Mouse (Mus musculus) lung, embryonic 16.5 days (tissue): ENCODE results near the gene Kifap3. TPM values are rescaled to one million over a fixed set of nuclear protein-coding genes. Genes with fewer than 3 reads are reported as not detected.

Experiments
- ATAC-seq: fragments of 200-750 bp; cut with Nextera tagmentation; 2 replicates; pipeline ENCODE4 v1.8.0; 2017; ENCODE audit warnings: low read depth, mild to moderate bottlenecking, moderate library complexity
- H3K27ac ChIP-seq: fragments of 300-500 bp; sonication (generic); 2 replicates; pipeline ENCODE4 v1.5.1; 2014; ENCODE audit warnings: mild to moderate bottlenecking, control low read depth, low read length
- H3K27me3 ChIP-seq: fragments of 300-500 bp; sonication (generic); 2 replicates; pipeline ENCODE4 v1.6.1; 2014; ENCODE audit warnings: low read depth, low read length, mixed read lengths; ENCODE audit not compliant: control insufficient read depth, insufficient read depth
- H3K36me3 ChIP-seq: fragments of 300-500 bp; sonication (generic); 2 replicates; pipeline ENCODE4 v1.6.1; 2014; ENCODE audit warnings: low read length; ENCODE audit not compliant: control insufficient read depth, insufficient read depth
- H3K4me1 ChIP-seq: fragments of 300-500 bp; sonication (generic); replicated peaks from 2 replicates; pipeline ENCODE4 v1.6.1; 2014; ENCODE audit warnings: low read length, mixed read lengths; ENCODE audit not compliant: control insufficient read depth, insufficient read depth
- H3K4me2 ChIP-seq: fragments of 300-500 bp; sonication (generic); 2 replicates; pipeline ENCODE4 v1.6.1; 2014; ENCODE audit warnings: low read depth, low read length, control low read depth
- H3K4me3 ChIP-seq: fragments of 300-500 bp; sonication (generic); 2 replicates; pipeline ENCODE4 v1.5.1; 2014; ENCODE audit warnings: mild to moderate bottlenecking, low read length, control low read depth
- H3K9ac ChIP-seq: fragments of 300-500 bp; sonication (generic); 2 replicates; pipeline ENCODE4 v1.6.1; 2014; ENCODE audit warnings: low read length, control low read depth
- H3K9me3 ChIP-seq: fragments of 300-500 bp; sonication (generic); 2 replicates; pipeline ENCODE4 v1.6.1; 2016; ENCODE audit warnings: low read length; ENCODE audit not compliant: control insufficient read depth
- WGBS: fragments of 180-500 bp; shearing (Covaris S2); extraction: QIAGEN DNeasy Blood & Tissue Kit; methylation state at CpG from one replicate; pipeline ENCODE4 v1.1.7; 2014; 5-methylcytosine and 5-hydroxymethylcytosine counted together
- polyA plus RNA-seq: library from polyadenylated mRNA; unstranded; fragments of >200 nt; fragmentation: Nextera tagmentation; extraction: Ambion mirVana; gene quantifications from 2 replicates; pipeline ENCODE4 v1.2.1, GENCODE M21; 2015

Gene Kifap3
- polyA plus RNA-seq, 1 experiment from 2014 or later = 29.3 TPM

- Histone ChIP-seq H3K4me1 (peaks cover 11% of the 10 kb centered on the region), H3K4me2 (no peak overlapping the region), H3K27me3 (no peaks in the 10 kb centered on the region), H3K9ac (no peak overlapping the region), H3K9me3 (no peaks in the 10 kb centered on the region), H3K4me3 (no peak overlapping the region), H3K36me3 (no peaks in the 10 kb centered on the region), H3K27ac (no peak overlapping the region)
- 28% methylated on average over 11 of the region's 11 CpGs for WGBS
- no peak for ATAC-seq
Observed at GRCm38 (mm10) chr1:163908389-163908788, 129.0 kb downstream of the Kifap3 start.

- no peak for ATAC-seq
- WGBS = 8% methylated on average over 2 of the region's 2 CpGs
Observed at GRCm38 (mm10) chr1:163910343-163910742, 131.0 kb downstream of the Kifap3 start.

GRCm38 (mm10) chr1:163910785-163911184 lies 131.4 kb downstream of the Kifap3 start:
- Histone ChIP-seq H3K4me2 (no peak overlapping the region), H3K9me3 (no peaks in the 10 kb centered on the region), H3K9ac (no peak overlapping the region), H3K4me3 (no peak overlapping the region), H3K4me1 (peaks cover 11% of the 10 kb centered on the region), H3K36me3 (no peaks in the 10 kb centered on the region), H3K27me3 (no peaks in the 10 kb centered on the region), H3K27ac (no peak overlapping the region)
- ATAC-seq = no peak
- WGBS = 93% methylated on average over 9 of the region's 9 CpGs

More at GRCm38 (mm10) chr1:163910343-163910742, 131.0 kb downstream of the Kifap3 start:
- peaks cover 11% of the 10 kb centered on the region for H3K4me1 ChIP-seq
- H3K27me3 ChIP-seq = no peaks in the 10 kb centered on the region
- no peak overlapping the region for H3K27ac ChIP-seq
- H3K4me3 ChIP-seq = no peak overlapping the region
- H3K36me3 ChIP-seq = no peaks in the 10 kb centered on the region
- no peaks in the 10 kb centered on the region for H3K9me3 ChIP-seq
- H3K4me2 ChIP-seq = no peak overlapping the region
- H3K9ac ChIP-seq = no peak overlapping the region

DNA sequence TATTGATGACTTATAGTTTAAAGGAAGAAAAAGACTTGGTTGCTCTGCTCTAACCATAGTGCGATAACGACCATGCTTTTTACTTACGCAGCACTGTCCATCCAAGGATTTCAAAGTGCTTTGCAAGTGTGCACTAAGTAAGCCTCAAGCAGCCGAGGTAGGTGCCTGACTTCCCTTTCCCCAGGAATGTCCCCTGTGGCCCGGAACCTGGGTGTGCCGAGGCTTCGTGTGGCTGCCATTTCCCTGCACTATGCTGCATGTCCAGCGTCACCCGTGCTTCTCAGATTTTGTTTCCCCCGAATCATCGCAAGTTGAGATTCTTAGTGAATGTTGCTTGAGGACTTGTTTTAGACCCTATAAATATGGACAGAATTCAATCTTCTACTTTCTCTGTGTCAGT lies 132.6 kb downstream of the Kifap3 start:
- WGBS = 89% methylated on average over 11 of the region's 11 CpGs

DNA sequence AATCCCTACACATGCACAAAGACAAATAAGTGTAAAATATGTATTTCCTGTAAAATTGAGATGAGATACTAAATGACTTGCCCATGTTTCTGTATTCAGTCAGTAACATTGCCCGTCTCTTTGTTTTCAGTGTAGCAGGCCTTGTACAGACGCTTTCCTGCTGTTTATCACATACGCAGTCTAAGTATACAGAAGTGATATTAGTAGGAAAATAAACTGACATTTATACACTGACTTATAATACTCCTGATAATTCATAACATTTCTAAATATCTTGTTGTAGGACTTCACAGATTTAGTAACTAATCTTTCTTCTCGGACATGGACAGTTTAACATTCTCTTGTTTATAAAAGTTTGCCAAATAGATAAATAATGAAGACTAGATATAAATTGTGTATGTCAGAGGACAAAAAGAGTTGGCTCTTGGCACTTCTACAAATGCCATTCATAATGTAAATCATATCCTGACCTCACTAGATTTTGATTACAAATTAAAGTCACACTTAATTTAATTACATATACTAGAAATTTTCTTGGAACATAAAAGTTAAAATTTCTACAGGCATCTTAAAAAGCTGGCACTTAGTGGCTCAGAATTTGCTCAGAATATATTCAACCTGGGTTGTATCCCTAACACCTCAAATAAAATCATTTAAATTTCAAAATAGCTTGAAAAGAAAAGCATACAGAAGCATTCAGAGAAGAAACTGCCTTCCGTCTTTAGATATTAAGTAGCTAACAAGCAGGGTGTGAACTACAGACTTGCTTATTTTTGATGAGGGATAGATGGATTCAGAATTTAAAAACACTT lies 138.2 kb downstream of the Kifap3 start:
- ATAC-seq = peak; percentile 91
- Histone ChIP-seq H3K27ac (peak overlapping the region; percentile 43; the same call in 1 of the 2 replicates), H3K36me3 (peaks cover 3% of the 10 kb centered on the region; the same call in 1 of the 2 replicates), H3K4me3 (no peak overlapping the region), H3K9ac (no peak overlapping the region), H3K27me3 (no peaks in the 10 kb centered on the region), H3K9me3 (no peaks in the 10 kb centered on the region), H3K4me1 (no peaks in the 10 kb centered on the region), H3K4me2 (no peak overlapping the region)
- WGBS = 51% methylated on average over 5 of the region's 5 CpGs

More for the DNA sequence above, 132.6 kb downstream of the Kifap3 start:
- Histone ChIP-seq H3K36me3 (peaks cover under 1% of the 10 kb centered on the region; the same call in 1 of the 2 replicates), H3K4me3 (no peak overlapping the region), H3K9me3 (no peaks in the 10 kb centered on the region), H3K4me2 (no peak overlapping the region), H3K4me1 (peaks cover 11% of the 10 kb centered on the region), H3K9ac (no peak overlapping the region), H3K27me3 (no peaks in the 10 kb centered on the region), H3K27ac (no peak overlapping the region)
- ATAC-seq = no peak

GRCm38 (mm10) chr1:163924093-163924492 lies 144.7 kb downstream of the Kifap3 start:
- WGBS = 78% methylated on average over 8 of the region's 8 CpGs
- Histone ChIP-seq H3K4me3 (no peak overlapping the region), H3K9me3 (no peaks in the 10 kb centered on the region), H3K27ac (no peak overlapping the region), H3K36me3 (no peaks in the 10 kb centered on the region), H3K4me1 (0 out of 2 replicates have a peak, but pooled peaks cover 2% of the 10 kb centered on the region), H3K4me2 (no peak overlapping the region), H3K27me3 (no peaks in the 10 kb centered on the region), H3K9ac (no peak overlapping the region)
- ATAC-seq = no peak

DNA sequence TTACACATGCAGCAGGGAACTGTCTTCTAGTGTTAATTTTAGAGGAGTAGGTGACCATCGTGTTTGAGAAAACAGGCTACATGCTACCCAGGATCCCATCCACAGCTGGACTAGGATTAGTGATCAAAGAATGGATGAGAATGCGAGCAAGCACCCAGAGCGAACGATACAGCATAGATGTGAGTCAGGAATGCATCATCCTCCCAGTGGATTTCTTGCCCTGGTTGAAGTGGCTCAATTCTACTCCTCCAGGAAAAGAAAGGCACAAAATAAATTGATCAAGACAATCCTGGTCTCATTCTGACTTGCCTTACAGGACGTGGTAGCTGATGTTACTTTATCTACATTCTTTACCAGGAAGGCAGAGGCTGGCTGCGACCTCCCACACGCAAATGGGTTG lies 149.5 kb downstream of the Kifap3 start, which contains the start of gene Scyl3:
Gene Scyl3 (plus strand): TSS at position 255 of the 400 bp plus-strand sequence.
- H3K9ac ChIP-seq = peak within 1 kb of the TSS; percentile 91
- no peaks in the 10 kb centered on the region for H3K9me3 ChIP-seq
- no peaks in the 10 kb centered on the region for H3K36me3 ChIP-seq
- H3K4me3 ChIP-seq = peak within 1 kb of the TSS; percentile 92
- peak within 1 kb of the TSS; percentile 63 for H3K4me2 ChIP-seq
- H3K4me1 ChIP-seq = peaks cover 10% of the 10 kb centered on the region
- no peak for ATAC-seq
- WGBS = 66% methylated on average over 7 of the region's 7 CpGs
- peak within 1 kb of the TSS; percentile 50 for H3K27ac ChIP-seq
- no peaks in the 10 kb centered on the region for H3K27me3 ChIP-seq

DNA sequence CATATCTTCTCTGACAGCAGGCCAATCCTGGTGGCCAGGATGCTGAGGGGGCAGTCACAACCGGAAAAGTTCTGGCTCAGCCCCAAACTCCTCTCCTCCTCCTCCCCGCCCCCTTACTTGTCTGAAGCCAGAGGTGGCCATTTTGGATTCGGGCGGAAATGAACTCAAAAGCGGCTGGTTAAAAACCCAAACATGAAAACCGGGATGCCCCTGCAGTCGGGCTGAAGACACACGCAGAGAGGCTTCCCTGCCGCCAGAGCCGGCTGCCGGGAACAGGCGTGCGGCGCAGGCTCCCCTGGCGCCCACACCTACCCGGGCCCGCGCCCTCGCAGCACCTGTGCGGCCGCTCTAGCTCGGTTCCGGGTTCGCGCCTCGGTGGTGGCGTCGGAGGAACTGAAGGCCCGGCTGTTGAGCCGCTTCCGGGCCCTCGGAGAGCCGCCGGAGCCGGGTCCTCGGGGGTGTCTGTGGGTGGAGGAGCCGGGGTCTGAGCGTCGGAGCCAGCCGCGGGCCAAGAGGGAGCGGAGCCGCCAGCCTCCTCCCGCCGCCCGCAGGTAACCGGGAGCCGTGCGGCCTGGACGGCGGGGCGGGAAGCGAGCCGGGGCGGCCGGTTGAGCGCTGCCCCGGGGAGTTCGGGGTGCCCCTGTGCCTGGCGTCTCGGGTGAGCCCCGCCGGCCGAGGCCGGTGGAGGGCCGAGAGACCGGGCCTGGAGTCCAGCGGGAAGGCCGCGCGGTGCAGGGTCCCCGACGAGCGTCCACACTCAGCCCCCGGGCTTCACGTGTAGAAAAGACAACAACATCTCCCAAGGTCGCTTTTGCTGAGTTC lies 150.5 kb downstream of the Kifap3 start:
- ATAC-seq = peak; percentile 95
- whole genome bisulfite sequencing = 0% methylated on average over 59 of the region's 77 CpGs
- no peaks in the 10 kb centered on the region for H3K9me3 ChIP-seq
- peak overlapping the region; percentile 92 for H3K4me3 ChIP-seq
- H3K4me1 ChIP-seq = peaks cover 10% of the 10 kb centered on the region
- peak overlapping the region; percentile 63 for H3K4me2 ChIP-seq
- H3K27me3 ChIP-seq = no peaks in the 10 kb centered on the region
- H3K27ac ChIP-seq = peak overlapping the region; percentile 50
- H3K36me3 ChIP-seq = peaks cover 2% of the 10 kb centered on the region; the same call in 1 of the 2 replicates
- H3K9ac ChIP-seq = peak overlapping the region; percentile 91

DNA sequence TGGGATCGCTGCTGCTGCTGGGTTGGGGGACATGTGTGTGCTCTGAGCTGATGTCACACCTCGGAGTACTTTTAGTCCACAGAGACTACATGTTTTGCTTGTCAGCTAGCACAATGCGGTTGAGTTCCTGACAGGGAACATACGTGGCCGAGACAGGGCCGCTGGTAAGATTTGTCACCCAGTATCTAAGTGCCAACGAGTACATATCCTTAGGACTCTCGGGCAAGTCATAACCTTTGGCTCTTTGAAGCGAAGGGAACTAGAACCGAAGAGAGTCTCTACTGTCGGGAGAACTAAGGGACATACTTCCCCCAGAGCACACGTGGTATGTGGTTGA lies 151.0 kb downstream of the Kifap3 start:
- peak; percentile 19; the same call in 1 of the 2 replicates for ATAC-seq
- no peaks in the 10 kb centered on the region for H3K9me3 ChIP-seq
- peaks cover 4% of the 10 kb centered on the region; the same call in 1 of the 2 replicates for H3K36me3 ChIP-seq
- H3K27me3 ChIP-seq = no peaks in the 10 kb centered on the region
- H3K27ac ChIP-seq = no peak overlapping the region
- WGBS = 1% methylated on average over 12 of the region's 12 CpGs
- peak overlapping the region; percentile 92 for H3K4me3 ChIP-seq
- H3K9ac ChIP-seq = peak overlapping the region; percentile 91
- H3K4me1 ChIP-seq = peaks cover 10% of the 10 kb centered on the region
- peak overlapping the region; percentile 63 for H3K4me2 ChIP-seq
